Mouse (Mus musculus) midbrain, embryonic 12.5 days (tissue): ENCODE data around the gene Ocm. TPM values are rescaled to one million over a fixed set of nuclear protein-coding genes. Genes with fewer than 3 reads are reported as not detected.
A peak's percentile ranks its signal among the peaks of the same experiment; 100 is the strongest.

Source experiments
- ATAC-seq: fragments of 200-750 bp; cut with Nextera tagmentation; 2 replicates; pipeline ENCODE4 v1.8.0; 2017; ENCODE audit warnings: low read depth, moderate TSS enrichment, moderate library complexity; ENCODE audit not compliant: low FRiP score
- H3K27ac ChIP-seq: fragments of 300-500 bp; sonication (generic); replicated peaks from 2 replicates; pipeline ENCODE4 v1.5.1; 2016; ENCODE audit warnings: mild to moderate bottlenecking
- H3K27me3 ChIP-seq: fragments of 300-500 bp; sonication (generic); 2 replicates; pipeline ENCODE4 v1.6.1; 2016; ENCODE audit warnings: mild to moderate bottlenecking
- H3K36me3 ChIP-seq: fragments of 300-500 bp; sonication (generic); 2 replicates; pipeline ENCODE4 v1.6.1; 2016
- H3K4me1 ChIP-seq: fragments of 300-500 bp; sonication (generic); 2 replicates; pipeline ENCODE4 v1.6.1; 2016
- H3K4me2 ChIP-seq: fragments of 300-500 bp; sonication (generic); replicated peaks from 2 replicates; pipeline ENCODE4 v1.6.1; 2016; ENCODE audit warnings: mild to moderate bottlenecking, moderate library complexity
- H3K4me3 ChIP-seq: fragments of 300-500 bp; sonication (generic); 2 replicates; pipeline ENCODE4 v1.5.1; 2016; ENCODE audit warnings: mild to moderate bottlenecking
- H3K9ac ChIP-seq: fragments of 300-500 bp; sonication (generic); replicated peaks from 2 replicates; pipeline ENCODE4 v1.6.1; 2016; ENCODE audit warnings: mild to moderate bottlenecking, moderate library complexity
- H3K9me3 ChIP-seq: fragments of 300-500 bp; sonication (generic); 2 replicates; pipeline ENCODE4 v1.6.1; 2016; ENCODE audit warnings: mild to moderate bottlenecking
- WGBS: fragments of 180-500 bp; shearing (Covaris S2); methylation state at CpG from one replicate; pipeline ENCODE4 v1.1.7; 2016; 5-methylcytosine and 5-hydroxymethylcytosine counted together
- polyA plus RNA-seq: library from polyadenylated mRNA; unstranded; fragments of >200 nt; fragmentation: Nextera tagmentation; extraction: Ambion mirVana; gene quantifications from 2 replicates; pipeline ENCODE4 v1.2.1, GENCODE M21; 2016

Gene Ocm
- not detected in 2 replicates for polyA plus RNA-seq

DNA sequence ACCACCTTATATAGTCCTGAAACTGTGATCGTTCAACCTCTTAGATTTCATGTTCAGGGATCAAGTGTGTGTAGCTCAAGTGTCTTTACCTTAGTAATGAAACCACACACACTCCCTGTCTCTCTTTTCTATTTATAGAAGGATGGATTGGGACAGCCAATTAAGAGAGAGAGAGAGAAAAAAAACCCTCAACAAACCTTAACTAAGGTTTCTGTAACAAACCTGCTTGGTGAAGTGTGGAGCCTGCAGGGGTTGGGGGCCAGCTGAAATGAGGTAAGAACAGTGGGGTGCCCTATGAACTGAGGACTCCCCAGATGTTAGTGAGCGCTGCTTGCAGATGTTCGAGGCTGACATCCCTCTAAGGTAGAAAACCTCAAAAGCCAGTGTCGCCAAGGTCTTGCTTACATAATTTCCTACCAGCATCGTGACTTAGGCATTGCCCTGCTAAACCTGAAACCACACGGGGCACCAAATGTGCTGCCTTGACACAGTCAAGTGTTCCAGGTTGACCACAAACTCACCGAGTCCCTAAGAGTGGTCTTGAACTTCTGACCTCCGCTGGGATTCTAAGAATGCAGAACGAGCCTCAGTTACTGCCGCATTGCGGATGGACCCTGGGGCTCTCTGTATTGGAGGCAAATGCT, at the start of gene Ocm:
TSS of gene Ocm (minus strand) at position 51 of the 644 bp plus-strand sequence.
- Histone ChIP-seq H3K9ac (no peak within 1 kb of the TSS), H3K4me3 (no peak within 1 kb of the TSS), H3K36me3 (no peaks in the 10 kb centered on the region), H3K4me2 (no peak within 1 kb of the TSS), H3K27ac (no peak within 1 kb of the TSS), H3K9me3 (no peaks in the 10 kb centered on the region), H3K27me3 (0 out of 2 replicates have a peak, but pooled peaks cover 6% of the 10 kb centered on the region), H3K4me1 (no peaks in the 10 kb centered on the region)
- ATAC-seq = no peak
- WGBS = 80% methylated on average over 11 of the region's 11 CpGs

DNA sequence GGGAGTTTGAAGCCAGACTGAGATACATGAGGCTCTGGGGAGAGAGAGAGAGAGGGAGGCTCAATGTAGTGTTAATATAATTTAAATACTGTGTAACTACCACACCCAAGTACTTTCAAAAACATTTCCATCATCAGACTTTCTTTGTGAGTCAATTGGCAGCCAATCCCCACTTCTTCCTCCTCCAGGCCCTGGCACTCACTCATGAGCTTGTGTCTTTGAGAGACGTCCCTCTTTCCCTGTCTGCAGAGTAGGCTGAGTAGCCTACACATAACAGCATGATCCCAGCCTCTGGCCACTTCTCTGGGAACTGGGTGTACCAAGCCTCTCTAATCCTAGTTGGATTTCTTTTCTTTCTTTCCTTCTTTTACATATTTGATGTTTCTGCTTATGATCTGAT, 44.8 kb upstream of the Ocm start:
- Histone ChIP-seq H3K4me1 (no peaks in the 10 kb centered on the region), H3K27me3 (no peaks in the 10 kb centered on the region), H3K4me2 (no peak overlapping the region), H3K36me3 (no peaks in the 10 kb centered on the region), H3K9ac (no peak overlapping the region), H3K9me3 (no peaks in the 10 kb centered on the region), H3K27ac (no peak overlapping the region), H3K4me3 (no peak overlapping the region)
- ATAC-seq = no peak
- WGBS = 47% methylated on average over 1 of the region's 1 CpGs

DNA sequence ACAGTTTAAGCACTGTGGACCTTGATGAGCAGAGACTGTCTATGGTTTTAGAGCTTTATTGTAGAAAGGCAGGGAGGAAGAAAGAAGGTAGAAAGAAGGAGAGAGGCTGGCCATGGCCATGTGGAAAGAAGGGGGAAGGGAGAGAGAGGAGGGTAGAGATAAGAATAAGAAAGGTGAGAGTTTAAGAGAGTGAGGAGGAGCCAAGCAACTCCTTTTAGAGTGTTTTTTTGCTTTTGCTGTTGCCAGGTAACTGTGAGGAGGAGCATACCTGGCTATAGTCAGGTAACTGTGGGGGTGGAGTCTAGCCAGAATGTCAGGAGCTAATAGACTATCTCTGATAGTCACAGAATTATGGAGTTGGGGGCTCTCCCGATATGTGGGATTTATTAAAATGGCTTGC, 43.6 kb upstream of the Ocm start:
- Histone ChIP-seq H3K4me3 (no peak overlapping the region), H3K27me3 (no peaks in the 10 kb centered on the region)
- WGBS = 95% methylated on average over 1 of the region's 1 CpGs

DNA sequence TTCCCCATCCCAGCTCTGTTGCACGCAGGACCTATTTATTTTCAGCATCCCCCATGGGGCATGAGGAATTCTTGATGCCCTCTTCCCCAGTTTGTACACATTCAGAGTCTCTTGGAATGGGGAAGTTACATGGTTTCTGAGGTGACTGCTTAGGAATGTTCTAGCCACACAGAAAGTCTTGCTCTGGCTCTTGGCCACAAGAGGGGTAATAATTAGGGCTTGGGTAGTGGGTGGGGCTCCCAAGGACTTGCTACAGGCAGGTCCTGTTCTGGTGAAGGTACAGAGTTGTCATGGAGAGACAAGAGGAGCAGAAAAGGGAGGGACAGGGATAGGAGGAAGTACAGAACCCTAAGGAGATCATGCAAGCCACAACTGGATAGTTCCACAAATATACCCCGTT, 39.6 kb upstream of the Ocm start:
- 71% methylated on average over 2 of the region's 2 CpGs for WGBS

More for the DNA sequence above, 43.6 kb upstream of the Ocm start:
- no peak overlapping the region for H3K9ac ChIP-seq
- no peak for ATAC-seq
- no peak overlapping the region for H3K27ac ChIP-seq
- no peaks in the 10 kb centered on the region for H3K9me3 ChIP-seq
- no peaks in the 10 kb centered on the region for H3K36me3 ChIP-seq
- no peak overlapping the region for H3K4me2 ChIP-seq
- no peaks in the 10 kb centered on the region for H3K4me1 ChIP-seq

DNA sequence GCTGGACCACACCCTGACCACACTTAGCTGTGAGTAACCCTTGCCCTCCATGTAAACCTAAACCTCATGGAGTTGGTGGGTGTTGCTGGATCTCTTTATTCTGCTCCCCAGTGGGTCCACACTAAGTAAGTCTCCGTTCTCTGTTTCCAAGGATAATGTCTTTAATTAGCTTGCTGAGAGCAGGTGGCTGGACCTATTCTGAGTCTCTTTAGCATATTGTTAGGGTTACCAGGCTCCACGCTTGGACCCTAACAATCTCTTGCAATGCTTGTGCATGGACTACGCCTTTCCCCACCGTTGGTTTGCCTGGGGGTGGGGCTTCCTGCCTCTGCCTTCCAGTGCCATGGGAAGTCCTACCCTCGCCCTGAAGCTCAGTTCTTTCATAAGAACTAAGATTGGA, 37.6 kb upstream of the Ocm start:
- Histone ChIP-seq H3K27me3 (no peaks in the 10 kb centered on the region), H3K27ac (no peak overlapping the region), H3K4me2 (no peak overlapping the region), H3K9me3 (no peaks in the 10 kb centered on the region), H3K9ac (no peak overlapping the region), H3K4me3 (no peak overlapping the region), H3K4me1 (no peaks in the 10 kb centered on the region), H3K36me3 (no peaks in the 10 kb centered on the region)
- ATAC-seq = no peak
- 56% methylated on average over 5 of the region's 5 CpGs for WGBS

More for the DNA sequence above, 39.6 kb upstream of the Ocm start:
- H3K9ac ChIP-seq = no peak overlapping the region
- no peaks in the 10 kb centered on the region for H3K36me3 ChIP-seq
- no peaks in the 10 kb centered on the region for H3K27me3 ChIP-seq
- H3K27ac ChIP-seq = no peak overlapping the region
- H3K9me3 ChIP-seq = no peaks in the 10 kb centered on the region
- ATAC-seq = no peak
- no peaks in the 10 kb centered on the region for H3K4me1 ChIP-seq
- H3K4me2 ChIP-seq = no peak overlapping the region
- H3K4me3 ChIP-seq = no peak overlapping the region

DNA sequence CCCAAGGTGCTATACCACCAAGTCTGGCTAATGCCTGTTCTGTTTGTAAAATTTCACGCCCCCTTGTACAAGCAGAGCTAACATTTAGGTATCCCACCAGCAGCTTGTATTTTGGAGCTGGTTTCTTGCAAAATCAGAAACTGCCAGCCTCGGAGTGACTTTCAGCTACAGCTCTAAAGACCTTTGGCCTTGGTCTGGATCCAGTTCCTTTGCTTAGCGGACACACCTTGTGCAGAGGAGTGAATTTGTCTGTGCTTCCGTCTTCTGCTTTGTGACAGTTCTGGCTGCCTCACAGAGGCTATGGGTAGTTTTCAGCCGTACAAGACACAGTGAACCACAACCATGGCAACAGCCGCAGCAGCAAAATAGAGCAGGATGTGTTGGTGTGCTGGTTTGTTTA, 27.9 kb upstream of the Ocm start:
- H3K9ac ChIP-seq = no peak overlapping the region
- H3K4me2 ChIP-seq = no peak overlapping the region
- H3K27me3 ChIP-seq = no peaks in the 10 kb centered on the region
- no peaks in the 10 kb centered on the region for H3K9me3 ChIP-seq
- 91% methylated on average over 6 of the region's 6 CpGs for WGBS
- no peak overlapping the region for H3K27ac ChIP-seq
- ATAC-seq = no peak
- H3K4me1 ChIP-seq = peaks cover 4% of the 10 kb centered on the region; the same call in 1 of the 2 replicates
- no peak overlapping the region for H3K4me3 ChIP-seq
- no peaks in the 10 kb centered on the region for H3K36me3 ChIP-seq

DNA sequence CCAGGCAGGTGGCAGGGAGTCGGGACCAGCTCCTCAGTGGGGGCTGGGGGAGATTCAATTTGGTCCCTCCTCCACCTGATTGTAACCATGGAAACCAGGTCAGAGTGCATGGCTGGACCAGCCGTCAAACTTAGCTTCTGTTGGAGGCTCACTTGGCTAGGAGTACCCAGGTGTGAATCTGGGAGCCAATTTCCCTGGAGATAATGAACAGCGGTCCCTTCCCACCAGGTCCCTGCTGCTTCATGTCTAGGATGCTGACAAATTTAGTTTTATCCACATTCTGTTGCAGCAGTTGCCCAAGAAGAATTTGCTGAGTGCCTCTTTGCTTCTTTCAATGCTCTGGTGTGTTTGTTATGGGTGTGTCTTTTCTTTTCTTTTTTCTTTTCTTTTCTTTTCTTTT, 27.0 kb upstream of the Ocm start:
- H3K9me3 ChIP-seq = no peaks in the 10 kb centered on the region
- H3K4me3 ChIP-seq = no peak overlapping the region
- peaks cover 4% of the 10 kb centered on the region; the same call in 1 of the 2 replicates for H3K4me1 ChIP-seq
- H3K27me3 ChIP-seq = no peaks in the 10 kb centered on the region
- no peaks in the 10 kb centered on the region for H3K36me3 ChIP-seq
- 50% methylated on average over 3 of the region's 3 CpGs for WGBS
- H3K9ac ChIP-seq = no peak overlapping the region
- no peak overlapping the region for H3K4me2 ChIP-seq
- no peak overlapping the region for H3K27ac ChIP-seq
- no peak for ATAC-seq

DNA sequence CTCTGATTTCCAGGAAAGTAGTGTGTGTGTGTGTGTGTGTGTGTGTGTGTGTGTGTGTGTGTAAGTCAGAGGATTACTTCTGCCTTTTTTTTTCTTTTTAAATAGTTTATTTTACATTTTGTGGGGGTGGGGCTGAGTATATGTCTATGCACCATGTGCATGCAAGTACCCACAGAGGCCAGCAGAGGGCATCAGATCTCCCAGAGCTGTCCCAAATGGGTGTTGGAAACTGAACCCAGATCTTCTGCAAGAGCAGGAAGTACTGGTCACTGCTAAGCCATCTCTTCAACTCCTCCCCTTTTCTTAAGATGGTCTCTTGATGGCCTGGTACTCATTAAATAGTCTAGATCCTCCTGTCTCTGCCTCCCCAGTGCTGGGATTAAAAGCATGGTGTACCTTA, 24.8 kb upstream of the Ocm start:
- no peaks in the 10 kb centered on the region for H3K9me3 ChIP-seq
- H3K36me3 ChIP-seq = no peaks in the 10 kb centered on the region
- H3K4me2 ChIP-seq = no peak overlapping the region
- no peak overlapping the region for H3K4me3 ChIP-seq
- no peak overlapping the region for H3K9ac ChIP-seq
- no peak for ATAC-seq
- H3K4me1 ChIP-seq = peaks cover 7% of the 10 kb centered on the region; the same call in 1 of the 2 replicates
- H3K27me3 ChIP-seq = no peaks in the 10 kb centered on the region
- H3K27ac ChIP-seq = no peak overlapping the region

DNA sequence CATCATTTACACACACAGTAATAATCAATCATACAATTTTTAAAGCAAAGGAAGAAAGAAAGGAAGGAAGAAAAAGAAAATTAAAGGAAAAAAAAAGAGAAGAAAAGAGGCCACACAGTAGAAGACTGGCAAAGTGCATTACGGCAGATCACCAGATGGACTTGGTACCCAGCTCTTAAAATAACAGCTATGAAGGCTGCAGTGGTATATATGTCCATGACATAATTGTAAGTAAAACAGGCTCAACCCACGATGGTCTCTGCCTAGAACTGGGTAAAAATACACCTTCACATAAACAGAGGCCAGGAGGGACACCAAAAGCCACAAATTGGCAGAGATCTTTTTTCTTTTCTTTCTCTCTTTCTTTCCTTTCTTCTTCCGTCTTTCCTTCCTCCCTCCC, 23.4 kb upstream of the Ocm start:
- no peaks in the 10 kb centered on the region for H3K9me3 ChIP-seq
- no peak for ATAC-seq
- no peaks in the 10 kb centered on the region for H3K36me3 ChIP-seq

DNA sequence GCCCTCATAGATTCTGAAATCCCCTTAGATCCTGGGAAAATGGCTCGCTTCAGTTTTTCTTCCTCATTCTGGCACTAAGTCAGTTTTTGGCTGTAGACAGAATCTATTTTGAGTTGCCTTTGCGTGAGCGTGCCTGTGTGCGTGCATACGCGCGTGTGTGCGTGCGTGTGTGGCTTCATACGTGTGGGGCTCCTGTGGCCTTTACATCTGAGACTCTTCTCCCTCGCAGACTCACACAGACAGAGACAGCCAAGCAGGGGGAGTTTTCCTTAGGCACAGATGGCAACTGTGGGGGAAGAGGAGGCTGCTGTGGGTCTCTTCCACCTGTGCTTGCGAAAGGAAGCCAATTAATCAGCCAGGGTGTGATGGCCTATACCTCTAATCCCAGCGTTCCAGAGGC, 20.9 kb upstream of the Ocm start:
- Histone ChIP-seq H3K4me3 (no peak overlapping the region), H3K9ac (no peak overlapping the region), H3K27me3 (0 out of 2 replicates have a peak, but pooled peaks cover 4% of the 10 kb centered on the region), H3K27ac (no peak overlapping the region), H3K9me3 (no peaks in the 10 kb centered on the region), H3K4me1 (0 out of 2 replicates have a peak, but pooled peaks cover 3% of the 10 kb centered on the region), H3K36me3 (no peaks in the 10 kb centered on the region), H3K4me2 (no peak overlapping the region)
- ATAC-seq = no peak
- WGBS = 70% methylated on average over 13 of the region's 13 CpGs

More for the DNA sequence above, 23.4 kb upstream of the Ocm start:
- 72% methylated on average over 3 of the region's 3 CpGs for WGBS
- Histone ChIP-seq H3K4me1 (peaks cover 7% of the 10 kb centered on the region; the same call in 1 of the 2 replicates), H3K4me2 (no peak overlapping the region), H3K4me3 (no peak overlapping the region), H3K27me3 (no peaks in the 10 kb centered on the region), H3K9ac (no peak overlapping the region), H3K27ac (no peak overlapping the region)

DNA sequence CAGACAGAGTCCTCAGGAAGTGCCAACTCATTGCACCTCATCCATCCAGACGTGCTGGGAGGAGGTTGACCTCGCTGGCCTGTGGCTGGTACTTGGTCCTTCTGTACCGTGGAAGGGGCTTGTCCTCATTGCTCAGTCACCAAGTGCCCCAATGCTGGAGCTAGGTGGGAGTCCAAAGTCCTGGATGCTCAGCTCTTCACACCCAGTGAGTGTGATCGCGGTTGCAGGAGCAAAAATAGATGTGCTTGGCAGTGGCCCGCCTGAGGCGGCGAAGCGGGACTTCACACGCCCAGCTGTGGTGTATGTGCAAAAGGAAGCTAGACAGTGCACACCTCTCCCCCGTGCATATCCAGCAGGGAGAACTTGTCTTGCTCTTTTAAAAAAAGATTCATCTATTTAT, 16.7 kb upstream of the Ocm start:
- Histone ChIP-seq H3K27me3 (0 out of 2 replicates have a peak, but pooled peaks cover 4% of the 10 kb centered on the region), H3K4me3 (no peak overlapping the region), H3K4me1 (0 out of 2 replicates have a peak, but pooled peaks cover 3% of the 10 kb centered on the region), H3K4me2 (no peak overlapping the region), H3K9me3 (no peaks in the 10 kb centered on the region), H3K36me3 (no peaks in the 10 kb centered on the region), H3K27ac (no peak overlapping the region), H3K9ac (no peak overlapping the region)
- no peak for ATAC-seq
- WGBS = 90% methylated on average over 11 of the region's 11 CpGs

DNA sequence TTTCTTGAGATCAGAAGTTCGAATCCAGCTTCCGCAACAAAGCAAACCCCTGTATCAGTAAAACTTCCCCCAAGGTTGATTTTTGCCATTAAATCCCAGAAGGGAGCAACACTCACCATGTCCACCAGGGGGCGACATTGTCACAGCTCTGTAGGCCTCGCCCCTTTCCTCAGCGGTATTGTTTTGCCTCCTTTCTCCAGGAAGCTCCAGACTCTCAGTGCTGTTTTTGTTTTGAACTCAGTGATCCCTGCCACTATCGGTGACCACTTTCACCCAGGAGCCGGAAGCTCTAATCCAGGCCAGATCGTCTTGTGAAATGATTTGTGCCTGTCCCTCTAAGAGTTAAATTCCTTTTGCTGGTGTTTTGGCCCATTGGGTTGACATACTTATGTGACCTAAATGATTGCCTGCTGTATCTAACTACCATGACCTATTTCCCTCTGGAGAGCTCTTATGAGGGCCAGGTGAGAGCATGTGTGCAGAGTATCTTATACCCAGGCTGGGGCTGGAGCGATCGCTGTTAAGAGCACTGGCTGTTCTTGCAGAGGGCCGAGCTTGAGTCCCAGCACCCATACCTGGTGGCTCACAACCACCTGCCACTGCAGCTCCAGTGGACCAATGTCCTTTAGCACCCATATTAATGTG, 14.4 kb upstream of the Ocm start:
- H3K27ac ChIP-seq = no peak overlapping the region
- no peak overlapping the region for H3K4me3 ChIP-seq
- H3K9me3 ChIP-seq = no peaks in the 10 kb centered on the region
- no peak overlapping the region for H3K9ac ChIP-seq
- WGBS = 43% methylated on average over 11 of the region's 11 CpGs
- H3K4me1 ChIP-seq = no peaks in the 10 kb centered on the region
- 0 out of 2 replicates have a peak, but pooled peaks cover 4% of the 10 kb centered on the region for H3K27me3 ChIP-seq
- ATAC-seq = 0 out of 2 replicates have a peak, but pooled peaks have one; percentile 23
- H3K4me2 ChIP-seq = no peak overlapping the region
- H3K36me3 ChIP-seq = no peaks in the 10 kb centered on the region
